Mouse (Mus musculus) kidney, embryonic 14.5 days (tissue): ENCODE measurements at regions not wholly inside any gene's neighbourhood (a gene's known extent, or its start where the extent isn't known, plus 50 kb on each side); places are given as distances from the start of the nearest gene placed in this dataset.

ENCODE experiments used
- ATAC-seq: fragments of 200-750 bp; cut with Nextera tagmentation; 2 replicates; pipeline ENCODE4 v1.8.0; 2017; ENCODE audit warnings: moderate number of reproducible peaks, mild to moderate bottlenecking, moderate TSS enrichment, moderate library complexity; ENCODE audit not compliant: low FRiP score, low TSS enrichment
- H3K27ac ChIP-seq: fragments of 300-500 bp; sonication (generic); 2 replicates; pipeline ENCODE4 v1.5.1; 2014; ENCODE audit warnings: low read depth, mild to moderate bottlenecking, low read length, moderate library complexity, mixed read lengths
- H3K27me3 ChIP-seq: fragments of 300-500 bp; sonication (generic); 2 replicates; pipeline ENCODE4 v1.6.1; 2014; ENCODE audit warnings: mild to moderate bottlenecking, low read length; ENCODE audit not compliant: control insufficient read depth, insufficient read depth
- H3K36me3 ChIP-seq: fragments of 300-500 bp; sonication (generic); 2 replicates; pipeline ENCODE4 v1.6.1; 2014; ENCODE audit warnings: low read length, mixed read lengths; ENCODE audit not compliant: control insufficient read depth, insufficient read depth
- H3K4me1 ChIP-seq: fragments of 300-500 bp; sonication (generic); 2 replicates; pipeline ENCODE4 v1.6.1; 2014; ENCODE audit warnings: low read length, mixed read lengths; ENCODE audit not compliant: control insufficient read depth, insufficient read depth
- H3K4me2 ChIP-seq: fragments of 300-500 bp; sonication (generic); replicated peaks from 2 replicates; pipeline ENCODE4 v1.6.1; 2014; ENCODE audit warnings: low read depth, mild to moderate bottlenecking, low read length
- H3K4me3 ChIP-seq: fragments of 300-500 bp; sonication (generic); 2 replicates; pipeline ENCODE4 v1.5.1; 2014; ENCODE audit warnings: mild to moderate bottlenecking, low read length
- H3K9ac ChIP-seq: fragments of 300-500 bp; sonication (generic); 2 replicates; pipeline ENCODE4 v1.6.1; 2014; ENCODE audit warnings: low read depth, mild to moderate bottlenecking, low read length, moderate library complexity
- H3K9me3 ChIP-seq: fragments of 300-500 bp; sonication (generic); 2 replicates; pipeline ENCODE4 v1.6.1; 2016; ENCODE audit warnings: low read length; ENCODE audit not compliant: control insufficient read depth
- WGBS: fragments of 180-500 bp; shearing (Covaris S2); extraction: QIAGEN DNeasy Blood & Tissue Kit; methylation state at CpG from one replicate; pipeline ENCODE4 v1.1.7; 2014; 5-methylcytosine and 5-hydroxymethylcytosine counted together

DNA sequence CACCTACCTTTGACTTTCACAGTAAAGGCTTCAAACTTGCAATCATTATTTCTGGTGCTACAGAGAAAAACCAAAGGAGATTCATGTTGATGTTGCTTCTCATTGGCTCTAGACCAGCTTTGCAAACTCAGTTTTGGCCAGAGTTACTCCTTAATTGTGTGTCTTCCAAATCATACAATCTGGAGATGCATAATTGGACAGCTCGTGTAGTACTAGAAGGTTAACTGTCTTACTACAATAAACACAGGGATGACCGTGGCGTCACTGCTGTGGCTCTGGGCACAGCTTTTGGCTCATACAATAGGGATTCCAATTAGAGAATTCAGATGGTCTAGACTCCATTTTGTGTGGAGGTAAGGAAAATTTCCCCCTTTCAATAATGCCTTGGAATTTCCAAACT is 544.6 kb downstream of the Tns1 start:
- H3K9me3 ChIP-seq, result no peaks in the 10 kb centered on the region
- H3K9ac ChIP-seq, result no peak overlapping the region
- H3K36me3 ChIP-seq, result no peaks in the 10 kb centered on the region
- H3K27me3 ChIP-seq, result no peaks in the 10 kb centered on the region
- H3K4me1 ChIP-seq, result no peaks in the 10 kb centered on the region; the same call in 1 of the 2 replicates
- no peak overlapping the region for H3K4me3 ChIP-seq
- peak overlapping the region; percentile 12; the same call in 1 of the 2 replicates for H3K27ac ChIP-seq
- ATAC-seq, result no peak
- WGBS, result 78% methylated on average over 3 of the region's 3 CpGs
- no peak overlapping the region for H3K4me2 ChIP-seq

DNA sequence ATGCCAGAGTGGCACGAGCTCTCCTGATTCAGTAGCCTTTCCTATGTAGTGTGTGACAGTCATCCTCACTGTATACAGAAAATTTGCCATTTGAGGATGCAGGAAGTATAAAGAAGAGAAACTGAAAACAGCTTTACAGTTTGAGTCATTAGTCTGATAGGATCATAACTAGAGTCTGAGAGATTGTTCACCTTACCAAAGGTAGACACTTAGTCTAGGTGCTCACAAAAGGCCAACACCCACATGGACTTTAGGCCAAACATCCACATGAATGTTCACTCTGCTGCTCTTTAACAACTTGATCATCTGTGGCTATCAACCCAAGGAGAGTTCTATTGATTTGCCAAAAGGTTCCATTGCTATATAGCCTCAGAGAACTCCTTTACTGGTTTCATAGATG is 547.2 kb downstream of the Tns1 start:
- H3K27ac ChIP-seq, result no peak overlapping the region
- WGBS, result 85% methylated on average over 1 of the region's 1 CpGs
- no peak for ATAC-seq
- H3K4me1 ChIP-seq, result no peaks in the 10 kb centered on the region; the same call in 1 of the 2 replicates
- no peak overlapping the region for H3K4me2 ChIP-seq
- no peak overlapping the region for H3K9ac ChIP-seq
- no peak overlapping the region for H3K4me3 ChIP-seq
- H3K36me3 ChIP-seq, result no peaks in the 10 kb centered on the region
- no peaks in the 10 kb centered on the region for H3K27me3 ChIP-seq
- no peaks in the 10 kb centered on the region for H3K9me3 ChIP-seq

GRCm38 (mm10) chr1:73575694-73576093 is 548.6 kb downstream of the Tns1 start:
- no peaks in the 10 kb centered on the region for H3K36me3 ChIP-seq
- H3K4me2 ChIP-seq, result no peak overlapping the region
- H3K9me3 ChIP-seq, result no peaks in the 10 kb centered on the region
- peak overlapping the region; percentile 53; the same call in 1 of the 2 replicates for H3K27ac ChIP-seq
- H3K9ac ChIP-seq, result no peak overlapping the region
- WGBS, result 37% methylated on average over 1 of the region's 1 CpGs
- no peak for ATAC-seq
- no peaks in the 10 kb centered on the region for H3K27me3 ChIP-seq
- H3K4me3 ChIP-seq, result no peak overlapping the region
- H3K4me1 ChIP-seq, result no peaks in the 10 kb centered on the region; the same call in 1 of the 2 replicates

GRCm38 (mm10) chr1:73570944-73571343 is 553.3 kb downstream of the Tns1 start:
- Histone ChIP-seq H3K9ac (no peak overlapping the region), H3K4me3 (no peak overlapping the region), H3K27ac (no peak overlapping the region), H3K36me3 (no peaks in the 10 kb centered on the region), H3K4me1 (no peaks in the 10 kb centered on the region), H3K27me3 (no peaks in the 10 kb centered on the region), H3K4me2 (no peak overlapping the region), H3K9me3 (no peaks in the 10 kb centered on the region)
- ATAC-seq, result no peak
- WGBS, result 65% methylated on average over 3 of the region's 3 CpGs

- Histone ChIP-seq H3K4me2 (no peak overlapping the region), H3K9me3 (peaks cover 5% of the 10 kb centered on the region; the same call in 1 of the 2 replicates), H3K4me1 (no peaks in the 10 kb centered on the region), H3K36me3 (no peaks in the 10 kb centered on the region), H3K4me3 (no peak overlapping the region), H3K27ac (no peak overlapping the region), H3K9ac (no peak overlapping the region), H3K27me3 (no peaks in the 10 kb centered on the region)
- WGBS, result 96% methylated on average over 3 of the region's 3 CpGs
- no peak for ATAC-seq
These were observed 551.1 kb upstream of the Tnp1 start for GRCm38 (mm10) chr1:73566770-73567169.

GRCm38 (mm10) chr1:73560594-73560993 is 544.9 kb upstream of the Tnp1 start:
- WGBS, result 81% methylated on average over 1 of the region's 1 CpGs

DNA sequence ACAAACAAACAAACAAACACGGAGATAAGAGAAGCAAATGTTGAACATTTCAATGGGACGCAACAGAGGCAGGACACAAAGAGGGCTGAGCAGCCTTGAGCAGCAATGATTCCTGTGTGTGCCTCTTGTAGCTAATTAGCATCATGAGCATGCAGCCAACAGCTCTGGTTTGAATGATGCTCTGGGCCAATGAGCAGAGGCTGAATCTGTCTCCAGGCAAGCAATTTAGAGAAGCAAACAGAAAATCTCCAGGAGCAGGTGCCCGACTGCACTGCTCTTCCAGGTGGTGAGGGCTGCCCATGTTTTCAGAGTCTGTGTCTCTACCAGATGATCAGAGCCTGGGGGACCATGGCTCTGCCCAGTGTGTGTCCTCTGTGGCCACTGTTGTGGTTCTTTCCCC is 532.2 kb upstream of the Tnp1 start:
- 83% methylated on average over 3 of the region's 3 CpGs for WGBS
- Histone ChIP-seq H3K4me2 (no peak overlapping the region), H3K36me3 (no peaks in the 10 kb centered on the region), H3K9me3 (no peaks in the 10 kb centered on the region), H3K9ac (no peak overlapping the region), H3K27ac (no peak overlapping the region), H3K27me3 (no peaks in the 10 kb centered on the region), H3K4me3 (no peak overlapping the region), H3K4me1 (no peaks in the 10 kb centered on the region)
- no peak for ATAC-seq

More at GRCm38 (mm10) chr1:73560594-73560993, 544.9 kb upstream of the Tnp1 start:
- H3K4me3 ChIP-seq, result no peak overlapping the region
- H3K4me2 ChIP-seq, result no peak overlapping the region
- no peak overlapping the region for H3K27ac ChIP-seq
- no peaks in the 10 kb centered on the region for H3K27me3 ChIP-seq
- H3K4me1 ChIP-seq, result no peaks in the 10 kb centered on the region
- H3K36me3 ChIP-seq, result no peaks in the 10 kb centered on the region
- peaks cover 5% of the 10 kb centered on the region; the same call in 1 of the 2 replicates for H3K9me3 ChIP-seq
- no peak for ATAC-seq
- H3K9ac ChIP-seq, result no peak overlapping the region

- 54% methylated on average over 6 of the region's 6 CpGs for WGBS
- Histone ChIP-seq H3K27ac (peak overlapping the region; percentile 11; the same call in 1 of the 2 replicates), H3K36me3 (no peaks in the 10 kb centered on the region), H3K4me3 (no peak overlapping the region), H3K9me3 (no peaks in the 10 kb centered on the region), H3K4me1 (0 out of 2 replicates have a peak, but pooled peaks cover 7% of the 10 kb centered on the region), H3K9ac (no peak overlapping the region), H3K27me3 (no peaks in the 10 kb centered on the region), H3K4me2 (no peak overlapping the region)
- no peak for ATAC-seq
These were observed 529.7 kb upstream of the Tnp1 start for GRCm38 (mm10) chr1:73545401-73545800.

DNA sequence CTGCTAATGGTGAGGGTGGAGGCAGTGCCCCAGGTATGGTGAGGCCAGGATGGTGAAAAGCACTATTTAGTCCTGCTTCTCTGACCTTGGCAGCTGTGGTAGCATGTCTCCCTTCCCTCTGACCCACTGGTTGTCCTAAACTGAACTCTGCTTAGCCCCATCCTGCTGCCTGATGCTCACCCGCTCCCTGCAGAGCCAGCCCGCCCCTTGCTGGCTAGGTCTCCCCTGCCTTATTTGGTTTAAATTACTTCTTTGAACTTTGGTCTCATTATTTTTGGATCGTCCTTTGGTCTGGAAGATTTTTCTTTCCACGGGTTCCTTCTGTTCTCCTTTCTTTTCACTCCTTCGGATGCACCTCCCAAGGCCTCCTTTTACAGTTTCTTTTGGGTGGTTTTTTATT is 525.7 kb upstream of the Tnp1 start:
- ATAC-seq, result 0 out of 2 replicates have a peak, but pooled peaks have one; percentile 50
- WGBS, result 19% methylated on average over 5 of the region's 5 CpGs
- H3K9me3 ChIP-seq, result no peaks in the 10 kb centered on the region
- H3K9ac ChIP-seq, result no peak overlapping the region
- no peaks in the 10 kb centered on the region for H3K36me3 ChIP-seq
- H3K4me3 ChIP-seq, result no peak overlapping the region
- peak overlapping the region; percentile 14; the same call in 1 of the 2 replicates for H3K27ac ChIP-seq
- no peaks in the 10 kb centered on the region for H3K27me3 ChIP-seq
- peaks cover 10% of the 10 kb centered on the region; the same call in 1 of the 2 replicates for H3K4me1 ChIP-seq
- H3K4me2 ChIP-seq, result no peak overlapping the region
